In the genomic region with DNA sequence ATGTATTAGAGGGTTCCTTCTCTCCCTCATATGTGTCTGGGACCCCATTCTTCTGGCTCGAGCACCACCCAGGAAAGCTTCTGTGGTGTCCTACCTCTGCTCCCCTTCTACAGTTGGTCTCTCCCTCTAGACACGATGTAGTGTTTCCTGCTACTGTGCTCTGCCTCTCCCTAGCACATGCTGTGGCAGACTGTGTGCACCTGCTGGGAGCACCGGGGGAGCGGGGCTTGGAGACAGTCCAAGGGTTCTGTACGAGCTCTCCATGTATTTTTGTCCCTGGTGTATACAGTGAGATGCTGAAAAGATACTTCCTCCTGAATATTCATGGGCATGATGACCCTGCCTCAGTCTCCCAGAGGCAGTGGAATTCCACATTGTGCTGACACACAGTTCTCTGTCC, we compare ENCODE assay signal across 18 mouse cellular contexts. TPM values are rescaled to one million over a fixed set of nuclear protein-coding genes. Genes with fewer than 3 reads are reported as not detected.
DNase-seq lines count a peak whose midpoint lies in the region.
"Had no signal": no experiment of that assay in that cellular context is flagged by ENCODE, and none has a peak within 500 bp of the region (broad histone marks: within the 10 kb centered on the region; RNA-seq: fewer than 3 reads in every experiment).

No protein-coding gene starts in this region.

- peak; percentile 30 to 63 for DNase-seq in left cerebral cortex, postnatal 25 days (ENCODE audit: low spot score in 2 of 2)
- DNase-seq in left cerebral cortex, postnatal 4 days, result no peak
- DNase-seq in layer of hippocampus, adult 11-12 months (ENCODE audit: low spot score), result peak; percentile 67
- peak; percentile 45 to 48 for DNase-seq in layer of hippocampus, postnatal 36 days
- DNase-seq in right cerebral cortex, postnatal 4 days, result peak; percentile 18
- no peak for DNase-seq in B cell, adult 2 months
- no peak for DNase-seq in urinary bladder, adult 18-20 months (ENCODE audit: low spot score in 2 of 2)
- DNase-seq in urinary bladder, postnatal 4 days (ENCODE audit: low spot score in 2 of 2), result no peak
- DNase-seq: adrenal gland, adult 8-10 months; cerebellum, adult 11 months; cerebellum, postnatal 10 days; gastrocnemius, postnatal 14 days; heart, adult 11 months; heart, postnatal 10 days; kidney, adult 9 months; kidney, postnatal 25 days; liver; retina, postnatal 1 day had no signal

- intact Hi-C loops in left cerebral cortex, postnatal 25 days (cut with DNase I), result no loop called here
- intact Hi-C loops in left cerebral cortex, postnatal 4 days (cut with DNase I), result no loop called here

RNA-seq across cellular contexts. Expression of gene Coa5, which starts 36.7 kb away (rescaled TPM):
- total RNA-seq in left cerebral cortex, postnatal 25 days (2021), result 10 to 100 TPM; 58.0 to 62.3 TPM
- 10 to 100 TPM; 41.0 to 42.0 TPM for total RNA-seq in left cerebral cortex, postnatal 4 days (2021)
- 10 to 100 TPM; 61.9 to 64.0 TPM for total RNA-seq in layer of hippocampus, postnatal 36 days (2021)

RNA-seq across cellular contexts. Expression of gene Unc50, which starts 36.8 kb away (rescaled TPM):
- 10 to 100 TPM; 57.3 to 63.6 TPM for total RNA-seq in left cerebral cortex, postnatal 25 days (2021)
- 10 to 100 TPM; 46.9 to 51.8 TPM for total RNA-seq in left cerebral cortex, postnatal 4 days (2021)
- total RNA-seq in layer of hippocampus, postnatal 36 days (2021), result 10 to 100 TPM; 57.5 to 57.8 TPM

Comparison
In these comparisons a context has a peak if more than half of its experiments do, and no peak if none do; other contexts are left out.
1. DNase-seq: peak in left cerebral cortex, postnatal 25 days (2 of 2), layer of hippocampus, adult 11-12 months (single experiment), layer of hippocampus, postnatal 36 days (2 of 2) and right cerebral cortex, postnatal 4 days (single experiment); none in left cerebral cortex, postnatal 4 days (single experiment), B cell, adult 2 months (0 of 2), urinary bladder, adult 18-20 months (0 of 2) and urinary bladder, postnatal 4 days (0 of 2).